Mouse (Mus musculus): ENCODE measurements at regions not wholly inside any gene's neighbourhood (a gene's known extent, or its start where the extent isn't known, plus 50 kb on each side); places are given as distances from the start of the nearest gene placed in this dataset.

DNA sequence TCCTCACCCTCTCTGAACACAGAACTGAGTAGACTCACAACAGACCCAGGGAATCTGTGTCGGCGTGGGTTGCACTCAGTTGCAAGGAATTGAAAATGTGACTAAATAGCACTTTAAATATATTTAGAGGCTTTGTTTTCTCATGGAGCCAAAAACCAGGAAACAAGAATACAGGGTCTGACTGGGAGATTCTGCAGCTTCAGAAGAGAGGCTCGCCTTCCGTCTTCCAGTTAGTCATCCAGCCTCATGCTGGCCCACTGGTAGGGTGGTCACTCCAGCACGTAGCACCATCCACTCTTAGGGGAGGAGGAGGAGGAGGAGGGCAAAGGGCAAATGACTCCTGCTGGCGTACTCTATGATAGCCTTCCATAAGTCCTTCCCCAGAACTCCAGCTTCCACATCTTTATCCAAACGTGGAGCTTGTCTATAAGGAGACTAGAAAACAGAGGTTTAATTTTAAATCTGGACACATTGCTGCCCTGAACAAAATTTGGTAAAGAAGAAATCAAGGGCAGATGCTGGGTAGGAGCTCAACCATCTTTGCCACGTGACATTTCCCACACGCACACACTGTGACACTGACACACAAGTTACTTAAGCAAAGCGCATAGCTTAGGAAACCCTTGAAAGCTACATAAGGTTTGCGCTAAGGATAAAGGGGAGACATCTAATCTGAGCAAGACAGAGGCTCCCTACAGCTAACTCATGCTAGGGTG is 60.8 kb downstream of the Mis18a start:
- no peak for DNase-seq (ENCODE audit: low spot score in 2 of 2)

- DNase-seq (ENCODE audit: low spot score in 2 of 2): no peak
Observed at GRCm38 (mm10) chr16:90664086-90664485, 63.1 kb downstream of the Mis18a start.

- no peak for DNase-seq (ENCODE audit: low spot score in 2 of 2)
Observed at GRCm38 (mm10) chr16:90658050-90658449, 69.2 kb downstream of the Mis18a start.

- DNase-seq (ENCODE audit: low spot score in 2 of 2): no peak
Observed at GRCm38 (mm10) chr16:90657027-90657426, 70.2 kb downstream of the Mis18a start.

DNA sequence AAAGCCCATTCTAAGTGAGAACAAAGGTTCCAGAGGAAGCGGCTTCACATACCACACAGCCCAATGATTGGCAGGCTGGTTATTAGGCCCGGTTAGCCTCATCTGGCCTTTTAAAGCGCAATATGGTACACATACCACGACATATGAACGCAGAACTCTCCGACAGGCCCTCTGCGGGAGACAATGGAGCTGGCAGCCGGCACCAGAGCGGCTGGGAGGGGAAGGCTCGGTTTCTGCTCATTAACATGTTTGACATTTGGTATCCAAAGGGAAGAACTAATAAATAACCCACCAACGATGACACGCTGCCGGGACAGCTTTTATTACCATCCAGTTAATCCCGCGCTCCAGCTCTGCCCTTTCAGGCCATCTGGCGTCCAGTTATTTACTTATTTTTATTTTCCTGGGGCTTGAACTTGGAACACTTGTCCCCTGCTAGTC is 70.6 kb downstream of the Mis18a start:
- DNase-seq (ENCODE audit: low spot score in 2 of 2): no peak

DNA sequence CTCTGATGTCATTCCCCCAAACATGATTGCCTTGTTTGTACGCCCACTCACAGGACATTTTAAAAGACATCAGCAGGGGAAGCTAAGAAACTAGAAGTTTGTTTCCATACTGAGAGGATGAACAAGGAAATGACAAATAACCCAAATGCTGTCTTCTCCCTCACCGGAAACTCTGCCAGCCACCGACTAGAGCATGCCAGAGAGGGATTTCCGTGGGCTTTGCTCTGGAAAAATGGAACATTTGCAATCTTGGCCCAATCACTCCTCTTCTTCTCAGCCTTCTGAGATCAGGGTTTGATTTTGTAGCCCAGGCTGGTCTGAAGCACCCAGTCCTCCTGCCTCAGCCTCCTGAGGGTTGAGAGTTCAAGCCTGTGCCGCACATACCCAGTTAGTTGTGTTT is 72.4 kb downstream of the Mis18a start:
- DNase-seq (ENCODE audit: low spot score in 2 of 2): no peak

GRCm38 (mm10) chr16:90652821-90653220 is 74.4 kb downstream of the Mis18a start:
- DNase-seq (ENCODE audit: low spot score in 2 of 2): no peak

DNA sequence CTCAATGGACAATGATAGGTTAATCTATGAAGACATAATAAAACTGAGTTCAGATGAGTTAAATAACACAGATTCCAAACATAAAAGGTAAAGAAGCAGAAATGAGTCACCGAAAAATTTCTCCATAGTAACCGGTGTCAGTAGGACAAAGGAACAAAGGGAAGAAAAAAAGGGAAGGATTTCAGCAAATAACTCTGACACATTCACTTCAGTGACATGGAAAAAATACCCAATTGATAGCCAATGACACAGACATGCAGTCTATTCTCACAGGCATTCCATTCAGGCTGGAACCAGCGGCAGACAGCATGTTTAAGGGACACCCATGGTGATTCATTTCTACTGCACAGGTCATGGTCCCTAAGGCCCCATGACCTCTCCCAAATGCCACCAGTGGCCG is 79.0 kb downstream of the Mis18a start:
- no peak for DNase-seq (ENCODE audit: low spot score in 2 of 2)

DNA sequence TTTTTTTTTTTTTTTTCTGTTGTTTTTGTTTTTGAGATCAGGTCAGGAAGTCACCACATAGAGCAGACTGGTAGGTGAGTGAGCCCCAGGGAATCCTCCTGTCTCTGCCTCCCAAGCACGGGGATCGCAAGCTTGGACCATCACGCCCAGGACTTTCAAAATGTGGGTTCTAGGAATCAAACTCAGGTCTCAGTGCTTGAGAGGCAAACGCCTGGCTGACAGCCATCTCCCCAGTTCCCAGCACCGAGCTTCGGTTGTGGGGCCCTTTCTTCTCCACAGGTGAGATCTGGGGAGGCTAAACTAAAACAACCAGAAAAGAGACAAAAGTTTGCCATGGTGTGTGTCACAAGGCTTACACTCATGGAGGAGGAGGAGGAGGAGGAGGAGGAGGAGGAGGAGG is 84.5 kb downstream of the Mis18a start:
- no peak for DNase-seq (ENCODE audit: low spot score in 2 of 2)

GRCm38 (mm10) chr16:90635216-90635615 is 92.0 kb downstream of the Mis18a start:
- no peak for DNase-seq (ENCODE audit: low spot score in 2 of 2)

DNA sequence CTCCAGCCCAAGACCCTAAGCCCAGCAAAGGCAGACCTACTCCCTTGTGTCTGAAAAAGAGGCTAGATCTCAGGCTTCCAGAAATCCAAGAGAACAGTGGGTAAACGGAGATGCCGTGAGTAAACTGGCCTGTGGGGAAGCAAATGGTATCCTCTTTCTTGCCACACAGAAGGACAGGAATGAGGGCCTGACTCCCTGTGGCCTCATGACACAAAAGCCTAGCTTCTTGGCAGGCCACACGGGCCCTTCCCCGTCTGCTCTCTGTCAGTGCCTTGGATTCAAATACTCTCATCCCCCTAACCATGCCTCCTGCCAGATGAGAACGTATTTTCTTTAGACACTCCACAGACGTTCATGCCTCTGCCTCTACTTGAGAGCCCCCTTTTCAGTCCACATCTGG is 97.2 kb downstream of the Mis18a start:
- DNase-seq (ENCODE audit: low spot score in 2 of 2): no peak

- peak in 1 of 2 experiments; percentile 24 for DNase-seq (ENCODE audit: low spot score in 2 of 2)
Observed at GRCm38 (mm10) chr16:90629121-90629930, 97.9 kb downstream of the Mis18a start.

DNA sequence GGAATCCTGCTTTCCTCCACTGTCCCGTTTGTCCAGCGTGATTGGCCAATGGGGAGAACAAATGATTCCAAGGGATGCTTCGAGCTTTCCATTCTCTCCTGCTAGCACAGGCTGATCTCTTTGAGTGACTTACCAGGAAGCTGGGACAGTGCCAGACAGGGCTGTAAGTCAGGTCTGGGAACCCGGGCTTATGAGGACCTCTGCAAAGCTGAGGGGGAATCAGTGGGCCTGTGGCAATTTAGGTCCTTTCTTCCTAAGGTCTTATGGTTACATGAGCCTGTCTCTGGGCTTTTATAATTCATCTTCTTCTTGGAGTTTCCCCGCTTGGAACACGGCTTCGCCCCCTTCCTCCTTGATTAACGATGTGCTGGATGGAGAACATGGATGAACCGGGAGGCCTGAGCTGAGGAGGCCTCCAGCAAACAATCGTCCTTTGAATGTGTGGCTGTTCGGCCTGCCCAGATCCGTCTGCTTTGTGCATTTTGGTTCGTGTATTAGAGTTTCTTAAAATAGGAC is 98.5 kb downstream of the Mis18a start:
- DNase-seq (ENCODE audit: low spot score in 2 of 2): no peak

DNA sequence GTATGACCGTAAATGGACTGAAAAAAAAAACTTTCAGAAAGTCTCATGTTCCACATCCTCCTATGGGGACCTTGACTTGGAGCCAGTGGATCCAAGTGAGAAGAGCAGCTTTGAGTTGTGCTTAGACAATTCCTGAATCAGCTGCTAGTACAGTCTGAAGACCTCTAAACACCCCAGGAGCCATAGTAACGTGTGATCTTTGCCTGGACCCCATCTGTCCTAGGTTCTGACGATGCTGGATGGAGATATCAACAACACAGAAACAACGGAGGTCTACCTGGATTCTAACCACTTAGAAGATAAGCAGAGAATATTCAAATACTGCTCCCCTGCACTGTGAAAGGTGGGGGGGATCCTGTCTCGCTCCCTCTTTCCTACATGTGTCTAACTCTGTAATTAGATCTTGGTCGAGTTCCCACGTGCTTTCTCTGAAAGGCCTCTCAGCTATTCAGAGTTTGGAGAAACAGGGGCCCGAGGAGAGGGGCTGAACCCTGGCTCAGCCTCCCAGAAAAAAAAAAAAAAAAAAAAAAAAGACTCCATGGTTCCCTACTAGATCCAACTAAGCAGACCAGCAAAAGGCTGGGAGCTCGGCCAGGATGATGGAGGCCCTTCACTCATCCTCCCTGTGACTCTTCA is 101.1 kb downstream of the Mis18a start:
- DNase-seq (ENCODE audit: low spot score in 2 of 2): no peak

GRCm38 (mm10) chr16:90625301-90626034 is 101.7 kb downstream of the Mis18a start:
- no peak for DNase-seq (ENCODE audit: low spot score in 2 of 2)

DNA sequence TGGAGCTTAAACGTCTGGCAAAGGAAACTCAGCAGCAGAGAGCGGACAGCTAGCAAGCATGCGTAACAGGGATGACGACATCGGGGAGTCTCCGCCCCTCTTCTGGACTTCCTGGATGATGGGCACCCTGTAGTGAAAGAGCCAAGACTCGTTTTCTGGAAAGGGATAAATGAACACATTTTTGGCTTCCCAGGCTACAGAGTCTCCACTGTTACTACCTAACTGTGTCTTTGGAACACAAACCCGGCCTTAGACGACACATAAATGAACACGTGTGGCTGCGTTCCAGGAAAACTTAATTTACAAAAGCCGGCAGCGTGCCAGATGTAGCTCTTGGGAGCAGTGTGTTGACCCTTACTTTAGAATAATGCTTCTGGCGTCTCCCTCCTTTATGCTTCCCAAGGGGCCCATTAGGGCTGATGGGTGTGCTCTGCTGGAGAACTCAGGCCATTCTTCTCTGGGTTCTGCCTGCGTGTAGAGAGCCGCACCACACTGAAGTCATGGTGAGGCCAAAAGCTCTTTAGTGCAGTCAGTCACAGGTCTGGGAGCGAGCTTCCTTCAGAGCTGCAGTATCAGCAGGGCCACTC is 103.1 kb downstream of the Mis18a start:
- DNase-seq (ENCODE audit: low spot score in 2 of 2): peak; percentile 60 to 65

- DNase-seq (ENCODE audit: low spot score in 2 of 2): no peak
Observed at GRCm38 (mm10) chr16:90622677-90623225, 104.5 kb downstream of the Mis18a start.

GRCm38 (mm10) chr16:90621761-90622411 is 105.3 kb downstream of the Mis18a start:
- no peak for DNase-seq (ENCODE audit: low spot score in 2 of 2)

DNA sequence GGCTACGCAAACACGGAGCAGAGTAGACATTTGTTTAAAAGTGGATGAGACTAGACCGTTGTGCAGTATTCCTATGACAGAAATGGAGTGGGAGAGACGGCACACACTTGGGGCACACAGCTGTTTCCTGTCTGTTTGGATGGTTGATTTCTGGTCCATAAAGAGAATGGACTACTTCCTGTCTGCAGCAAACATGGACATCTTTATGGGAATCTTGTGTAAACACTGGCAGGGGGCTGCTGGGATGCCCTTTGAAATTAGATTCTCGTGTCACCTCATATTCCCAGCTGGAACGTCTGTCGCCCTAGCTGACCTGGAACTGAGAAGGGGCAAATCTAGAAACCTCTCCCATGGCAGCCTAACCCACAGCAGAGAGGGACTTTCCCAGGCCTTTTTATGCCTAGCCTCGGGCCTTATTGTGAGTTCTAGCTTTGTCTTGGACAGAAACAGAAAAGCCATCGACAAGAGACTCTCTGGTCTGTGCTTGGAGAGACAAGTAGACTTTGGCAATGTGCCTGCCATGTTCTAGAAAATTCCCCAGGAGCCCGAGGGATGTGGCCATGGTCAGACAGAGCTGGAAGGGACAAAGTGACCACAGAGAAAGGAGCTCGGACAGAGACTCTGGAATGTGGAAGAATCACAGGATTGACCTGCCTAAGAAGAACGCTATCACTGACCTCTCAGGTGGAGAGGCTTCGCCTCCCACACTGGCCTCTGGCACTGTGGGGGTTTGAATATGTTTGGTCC is 107.5 kb downstream of the Mis18a start:
- DNase-seq (ENCODE audit: low spot score in 2 of 2): no peak
